Mouse (Mus musculus) olfactory bulb, adult 2 months (tissue): ENCODE results near the gene Cd81.

Source experiments
- CTCF ChIP-seq: fragments of 200-500 bp; IDR thresholded peaks from 2 replicates; pipeline ENCODE4 v1.5.1; 2012; ENCODE audit warnings: low read depth, mild to moderate bottlenecking, low read length, moderate library complexity; ENCODE audit not compliant: insufficient read depth
- POLR2A ChIP-seq: fragments of 200-500 bp; IDR thresholded peaks from 2 replicates; pipeline ENCODE4 v1.6.1; 2012; ENCODE audit warnings: mild to moderate bottlenecking, low read depth, low read length, moderate library complexity; ENCODE audit not compliant: insufficient read depth

- TF ChIP-seq CTCF, result no peak
- no peak for TF ChIP-seq POLR2A
Measured at GRCm38 (mm10) chr7:143053008-143053899, 715 bp downstream of the Cd81 start.
